Mouse (Mus musculus) kidney, embryonic 14.5 days (tissue): ENCODE measurements around the gene 9530003J23Rik. TPM values are rescaled to one million over a fixed set of nuclear protein-coding genes. Genes with fewer than 3 reads are reported as not detected.
"Not testable (repeated sequence)": the region's sequence is repeated elsewhere in the genome, so short reads cannot be mapped to it uniquely, and the experiment has no call there.

Source experiments
- ATAC-seq: fragments of 200-750 bp; cut with Nextera tagmentation; 2 replicates; pipeline ENCODE4 v1.8.0; 2017; ENCODE audit warnings: moderate number of reproducible peaks, mild to moderate bottlenecking, moderate TSS enrichment, moderate library complexity; ENCODE audit not compliant: low FRiP score, low TSS enrichment
- H3K27ac ChIP-seq: fragments of 300-500 bp; sonication (generic); 2 replicates; pipeline ENCODE4 v1.5.1; 2014; ENCODE audit warnings: low read depth, mild to moderate bottlenecking, low read length, moderate library complexity, mixed read lengths
- H3K27me3 ChIP-seq: fragments of 300-500 bp; sonication (generic); 2 replicates; pipeline ENCODE4 v1.6.1; 2014; ENCODE audit warnings: mild to moderate bottlenecking, low read length; ENCODE audit not compliant: control insufficient read depth, insufficient read depth
- H3K36me3 ChIP-seq: fragments of 300-500 bp; sonication (generic); 2 replicates; pipeline ENCODE4 v1.6.1; 2014; ENCODE audit warnings: low read length, mixed read lengths; ENCODE audit not compliant: control insufficient read depth, insufficient read depth
- H3K4me1 ChIP-seq: fragments of 300-500 bp; sonication (generic); 2 replicates; pipeline ENCODE4 v1.6.1; 2014; ENCODE audit warnings: low read length, mixed read lengths; ENCODE audit not compliant: control insufficient read depth, insufficient read depth
- H3K4me2 ChIP-seq: fragments of 300-500 bp; sonication (generic); replicated peaks from 2 replicates; pipeline ENCODE4 v1.6.1; 2014; ENCODE audit warnings: low read depth, mild to moderate bottlenecking, low read length
- H3K4me3 ChIP-seq: fragments of 300-500 bp; sonication (generic); 2 replicates; pipeline ENCODE4 v1.5.1; 2014; ENCODE audit warnings: mild to moderate bottlenecking, low read length
- H3K9ac ChIP-seq: fragments of 300-500 bp; sonication (generic); 2 replicates; pipeline ENCODE4 v1.6.1; 2014; ENCODE audit warnings: low read depth, mild to moderate bottlenecking, low read length, moderate library complexity
- H3K9me3 ChIP-seq: fragments of 300-500 bp; sonication (generic); 2 replicates; pipeline ENCODE4 v1.6.1; 2016; ENCODE audit warnings: low read length; ENCODE audit not compliant: control insufficient read depth
- WGBS: fragments of 180-500 bp; shearing (Covaris S2); extraction: QIAGEN DNeasy Blood & Tissue Kit; methylation state at CpG from one replicate; pipeline ENCODE4 v1.1.7; 2014; 5-methylcytosine and 5-hydroxymethylcytosine counted together
- polyA plus RNA-seq: library from polyadenylated mRNA; unstranded; fragments of >200 nt; fragmentation: Nextera tagmentation; extraction: Ambion mirVana; gene quantifications from 2 replicates; pipeline ENCODE4 v1.2.1, GENCODE M21; 2014

The 9530003J23Rik gene
- polyA plus RNA-seq, 1 experiment from 2014 or later, result not detected

DNA sequence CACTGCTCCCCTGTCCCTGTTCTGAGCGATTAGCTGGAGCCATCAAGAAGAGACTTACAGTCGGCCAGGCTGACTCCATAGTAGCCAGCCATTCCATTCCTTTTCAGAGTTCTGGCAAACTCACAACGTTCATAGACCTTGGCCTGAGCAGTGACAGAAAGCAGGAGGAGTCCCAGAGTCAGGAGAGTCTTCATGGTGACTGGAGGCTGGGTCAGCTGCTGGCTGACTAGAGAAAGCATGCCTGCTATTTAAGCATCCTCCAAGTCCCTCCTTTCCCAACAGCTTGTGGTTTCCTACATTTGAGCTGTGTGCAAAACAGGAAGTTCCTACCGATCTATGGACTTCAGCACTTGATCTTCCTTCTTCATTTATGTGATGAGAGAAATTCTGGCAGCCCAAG, 43.5 kb upstream of the 9530003J23Rik start, which contains the start of gene Lyz2:
TSS of gene Lyz2 (minus strand) at position 273 of the 400 bp plus-strand sequence.
- ATAC-seq, result no peak
- no peaks in the 10 kb centered on the region for H3K9me3 ChIP-seq
- no peak within 1 kb of the TSS for H3K4me2 ChIP-seq
- H3K4me3 ChIP-seq, result no peak within 1 kb of the TSS
- no peak within 1 kb of the TSS for H3K9ac ChIP-seq
- H3K27ac ChIP-seq, result no peak within 1 kb of the TSS
- H3K4me1 ChIP-seq, result no peaks in the 10 kb centered on the region
- H3K27me3 ChIP-seq, result no peaks in the 10 kb centered on the region
- no peaks in the 10 kb centered on the region for H3K36me3 ChIP-seq
- 68% methylated on average over 4 of the region's 4 CpGs for WGBS

DNA sequence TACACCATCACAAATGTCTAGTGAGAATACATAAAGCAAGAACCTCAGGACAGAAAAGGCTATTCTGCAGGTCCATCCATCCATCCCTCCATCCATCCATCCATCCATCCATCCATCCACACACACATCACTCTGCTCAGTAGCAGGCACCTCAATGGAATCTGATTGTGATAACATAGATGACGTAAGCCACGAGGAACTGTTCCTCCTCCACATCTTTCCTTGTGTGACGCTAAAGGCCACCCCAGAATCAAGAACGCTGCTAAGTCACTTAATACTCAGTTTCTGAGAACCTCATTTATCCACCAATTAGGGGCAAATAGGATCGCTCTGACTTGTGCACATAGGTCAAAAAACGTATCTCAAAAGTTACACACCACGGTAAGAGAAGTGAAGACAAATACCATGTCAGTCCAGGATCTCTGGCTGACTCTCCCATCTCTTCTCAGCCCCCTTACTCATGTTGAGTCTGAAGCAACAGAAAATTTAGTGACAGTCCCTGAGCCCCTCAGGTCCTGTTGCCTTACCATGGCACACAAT, 42.9 kb upstream of the 9530003J23Rik start:
- no peak overlapping the region for H3K4me3 ChIP-seq
- H3K27me3 ChIP-seq, result no peaks in the 10 kb centered on the region
- no peaks in the 10 kb centered on the region for H3K9me3 ChIP-seq
- no peak for ATAC-seq
- no peaks in the 10 kb centered on the region for H3K4me1 ChIP-seq
- no peak overlapping the region for H3K27ac ChIP-seq
- WGBS, result 78% methylated on average over 7 of the region's 7 CpGs
- no peak overlapping the region for H3K4me2 ChIP-seq
- no peak overlapping the region for H3K9ac ChIP-seq
- no peaks in the 10 kb centered on the region for H3K36me3 ChIP-seq

DNA sequence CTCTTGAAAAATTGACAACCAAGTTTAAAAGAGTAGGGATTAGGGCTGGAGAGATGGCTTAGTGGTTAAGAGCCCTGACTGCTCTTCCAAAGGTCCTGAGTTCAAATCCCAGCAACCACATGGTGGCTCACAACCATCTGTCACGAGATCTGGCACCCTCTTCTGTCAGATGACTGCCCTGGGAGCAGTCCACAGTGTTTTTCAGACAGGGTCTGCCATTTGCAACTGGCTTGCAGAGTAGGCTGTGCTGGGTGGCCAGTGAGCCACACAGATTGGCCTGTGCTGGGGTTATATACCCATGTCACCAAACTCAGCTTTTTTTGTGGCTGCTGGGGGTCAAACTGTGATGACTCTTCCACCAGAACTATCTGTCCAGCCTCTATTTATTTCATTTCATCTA, 41.5 kb upstream of the 9530003J23Rik start:
- Histone ChIP-seq H3K9me3 (no peaks in the 10 kb centered on the region), H3K4me2 (no peak overlapping the region), H3K27me3 (no peaks in the 10 kb centered on the region), H3K4me3 (no peak overlapping the region), H3K36me3 (no peaks in the 10 kb centered on the region), H3K9ac (no peak overlapping the region), H3K27ac (no peak overlapping the region), H3K4me1 (no peaks in the 10 kb centered on the region)
- ATAC-seq, result no peak
- WGBS, result 63% methylated on average over 1 of the region's 1 CpGs

DNA sequence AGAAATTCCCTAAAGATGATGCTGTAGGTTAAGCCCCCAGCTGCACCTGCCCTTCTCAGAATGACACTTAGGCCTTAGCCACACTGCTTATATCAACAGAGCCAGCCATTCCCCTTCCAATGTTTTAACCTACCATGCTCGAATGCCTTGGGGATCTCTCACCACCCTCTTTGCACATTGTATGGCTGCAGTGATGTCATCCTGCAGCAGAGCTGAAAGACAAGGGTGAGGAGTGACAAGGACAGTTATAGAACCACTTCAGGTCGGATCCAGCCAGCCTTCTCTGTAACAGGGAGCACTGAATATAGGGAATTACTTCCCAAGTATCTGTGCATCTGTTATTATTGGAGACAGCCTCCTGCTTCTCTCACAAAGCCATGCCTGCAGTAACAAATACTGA, 40.0 kb upstream of the 9530003J23Rik start:
- not testable (repeated sequence) for H3K4me1 ChIP-seq, H3K27ac ChIP-seq, ATAC-seq, H3K9ac ChIP-seq, H3K4me2 ChIP-seq, H3K4me3 ChIP-seq, H3K27me3 ChIP-seq, H3K36me3 ChIP-seq, H3K9me3 ChIP-seq
- WGBS, result 72% methylated on average over 2 of the region's 2 CpGs

DNA sequence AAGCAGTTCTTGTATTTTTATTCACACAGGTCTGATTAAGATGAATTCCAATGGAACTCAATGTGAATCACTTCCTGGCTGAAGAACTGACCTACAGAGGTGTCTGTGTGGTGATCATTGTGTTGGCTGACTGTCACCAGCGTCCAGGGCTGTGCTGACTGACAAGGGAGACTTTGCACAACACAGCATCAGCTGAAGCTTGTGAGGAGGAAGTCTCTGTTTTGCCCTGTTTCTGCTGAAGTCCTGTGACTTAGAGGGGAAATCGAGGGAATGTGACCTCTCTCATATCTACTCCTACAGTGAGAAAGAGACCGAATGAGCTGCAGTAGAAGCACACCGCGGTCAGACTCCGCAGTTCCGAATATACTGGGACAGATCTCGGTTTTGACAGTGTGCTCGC, 39.3 kb upstream of the 9530003J23Rik start:
- not testable (repeated sequence) for H3K9ac ChIP-seq, H3K4me1 ChIP-seq, H3K36me3 ChIP-seq, H3K4me2 ChIP-seq, ATAC-seq, H3K27ac ChIP-seq, H3K27me3 ChIP-seq, H3K4me3 ChIP-seq, H3K9me3 ChIP-seq
- 90% methylated on average over 9 of the region's 9 CpGs for WGBS

DNA sequence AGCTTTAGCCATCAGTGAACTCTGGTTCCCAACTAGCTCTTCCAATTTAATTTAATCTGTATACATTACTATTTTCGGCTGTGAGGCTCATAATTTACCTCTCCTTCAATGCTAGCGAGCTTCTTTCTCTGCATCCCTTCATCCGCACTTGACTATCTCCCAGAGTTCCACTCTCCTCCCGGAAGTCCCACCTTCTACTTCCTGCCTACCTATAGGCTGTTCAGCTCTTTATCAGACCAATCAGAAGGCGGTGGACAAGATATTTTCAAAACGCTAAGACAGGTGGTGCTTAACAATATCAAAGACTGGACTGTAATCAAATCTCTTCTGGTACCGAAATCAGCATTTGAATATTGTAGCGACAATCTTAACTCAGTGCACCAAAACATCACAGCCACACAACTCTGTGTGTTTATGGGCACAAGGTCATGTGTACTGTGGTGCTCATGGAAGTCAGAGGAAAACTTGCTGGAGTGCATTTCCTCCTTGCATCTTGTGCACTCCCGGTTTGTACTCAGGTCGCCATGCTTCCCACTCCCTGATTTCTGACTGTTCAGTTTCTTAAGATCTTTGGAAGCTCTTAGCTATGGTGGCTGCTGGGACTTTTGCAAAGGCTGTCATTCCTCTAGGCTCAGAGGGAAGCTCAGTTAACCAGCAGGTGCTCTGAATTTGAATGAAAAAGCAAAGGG, 37.3 kb upstream of the 9530003J23Rik start:
- Histone ChIP-seq H3K27me3 (no peaks in the 10 kb centered on the region), H3K36me3 (no peaks in the 10 kb centered on the region), H3K4me1 (no peaks in the 10 kb centered on the region), H3K9ac (no peak overlapping the region), H3K4me3 (no peak overlapping the region), H3K9me3 (no peaks in the 10 kb centered on the region), H3K27ac (no peak overlapping the region), H3K4me2 (no peak overlapping the region)
- no peak for ATAC-seq
- WGBS, result 84% methylated on average over 10 of the region's 10 CpGs

DNA sequence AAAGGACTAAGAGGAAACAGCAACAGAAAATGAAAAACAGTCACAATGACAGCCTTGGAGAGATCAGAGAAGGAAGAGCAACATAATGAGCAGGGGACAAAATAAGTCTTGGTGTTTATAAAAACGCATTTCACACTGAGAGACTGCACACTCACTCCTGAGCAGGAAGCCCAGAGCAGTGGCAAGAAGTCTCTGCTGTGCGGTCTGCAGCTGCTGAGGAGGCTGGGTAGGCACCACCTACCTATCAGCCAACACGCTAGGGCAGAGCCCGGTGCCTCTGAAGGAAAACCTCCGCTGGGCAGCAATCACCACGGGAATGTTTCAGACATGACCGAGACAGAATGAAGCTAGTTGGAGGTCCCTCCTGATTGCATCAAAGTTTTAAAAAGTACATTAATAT, 36.1 kb upstream of the 9530003J23Rik start:
- not testable (repeated sequence) for H3K9me3 ChIP-seq, H3K4me3 ChIP-seq, H3K4me2 ChIP-seq, H3K9ac ChIP-seq, H3K27me3 ChIP-seq, H3K4me1 ChIP-seq, ATAC-seq, H3K36me3 ChIP-seq, H3K27ac ChIP-seq
- WGBS, result 92% methylated on average over 3 of the region's 7 CpGs

DNA sequence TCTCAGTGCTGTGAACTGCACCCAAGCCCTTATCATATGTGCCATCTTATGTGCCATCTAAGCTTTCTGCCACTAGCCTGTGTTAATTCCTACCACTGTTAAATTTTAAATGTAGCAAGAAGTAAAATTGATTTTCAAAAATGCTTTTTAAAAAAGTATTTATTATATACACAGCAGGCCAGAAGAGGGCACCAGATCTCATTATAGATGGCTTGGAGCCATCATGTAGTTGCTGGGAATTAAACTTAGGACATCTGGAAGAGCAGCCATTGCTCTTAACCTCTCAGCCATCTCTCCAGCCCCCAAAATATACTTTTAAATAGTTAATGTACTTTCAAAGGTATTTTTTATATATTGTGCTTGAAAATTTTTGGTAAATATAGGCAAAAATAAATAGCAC, 33.5 kb upstream of the 9530003J23Rik start:
- Histone ChIP-seq H3K27me3 (no peaks in the 10 kb centered on the region), H3K4me2 (no peak overlapping the region), H3K9me3 (no peaks in the 10 kb centered on the region), H3K27ac (no peak overlapping the region), H3K4me3 (no peak overlapping the region), H3K36me3 (no peaks in the 10 kb centered on the region), H3K4me1 (no peaks in the 10 kb centered on the region), H3K9ac (no peak overlapping the region)
- ATAC-seq, result no peak

DNA sequence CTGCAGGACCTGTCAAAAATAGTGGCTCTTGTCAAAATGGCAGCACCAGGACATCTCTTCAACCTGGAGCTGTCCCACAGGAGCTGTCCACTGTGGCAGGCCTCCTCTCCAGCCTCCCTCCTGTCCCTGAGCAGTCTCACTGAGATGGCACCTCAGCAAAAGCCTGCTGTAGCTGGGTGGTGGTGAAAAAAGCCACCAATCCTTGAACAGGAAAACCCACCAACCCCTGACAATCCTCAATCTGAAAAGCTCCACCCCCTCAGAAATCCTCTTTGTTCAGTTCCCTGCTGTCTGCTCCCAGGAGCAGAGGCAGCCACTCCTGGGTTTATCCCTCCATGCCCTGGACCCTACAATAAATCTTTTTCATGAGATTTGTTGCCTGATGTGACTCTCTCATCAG, 21.4 kb upstream of the 9530003J23Rik start:
- H3K4me1 ChIP-seq, result no peaks in the 10 kb centered on the region
- no peak for ATAC-seq
- H3K4me2 ChIP-seq, result no peak overlapping the region
- H3K36me3 ChIP-seq, result no peaks in the 10 kb centered on the region
- H3K9me3 ChIP-seq, result peaks cover 2% of the 10 kb centered on the region; the same call in 1 of the 2 replicates
- no peak overlapping the region for H3K4me3 ChIP-seq
- no peak overlapping the region for H3K27ac ChIP-seq
- H3K27me3 ChIP-seq, result no peaks in the 10 kb centered on the region
- no peak overlapping the region for H3K9ac ChIP-seq
